Mouse (Mus musculus) left cerebral cortex, adult 8-10 months (tissue): Measurements from ENCODE around the gene Tnnc2. TPM values are rescaled to one million over a fixed set of nuclear protein-coding genes. Genes with fewer than 3 reads are reported as not detected.
A peak's percentile ranks its signal among the peaks of the same experiment; 100 is the strongest.
"Not testable (repeated sequence)": the region's sequence is repeated elsewhere in the genome, so short reads cannot be mapped to it uniquely, and the experiment has no call there.

Source experiments
- DNase-seq, 2 experiments: peaks; one replicate each; pipeline ENCODE4 v3.0.0; 2022; ENCODE audit warnings: low spot score in 2 of 2
- total RNA-seq, 4 experiments: library from RNA; stranded (reverse); gene quantifications; 2 replicates each; pipeline ENCODE4 v1.2.4; 2022

Gene Tnnc2
- total RNA-seq, 4 experiments from 2014 or later = 1.7 to 5.6 (median 4.5) TPM; not detected in 1

DNA sequence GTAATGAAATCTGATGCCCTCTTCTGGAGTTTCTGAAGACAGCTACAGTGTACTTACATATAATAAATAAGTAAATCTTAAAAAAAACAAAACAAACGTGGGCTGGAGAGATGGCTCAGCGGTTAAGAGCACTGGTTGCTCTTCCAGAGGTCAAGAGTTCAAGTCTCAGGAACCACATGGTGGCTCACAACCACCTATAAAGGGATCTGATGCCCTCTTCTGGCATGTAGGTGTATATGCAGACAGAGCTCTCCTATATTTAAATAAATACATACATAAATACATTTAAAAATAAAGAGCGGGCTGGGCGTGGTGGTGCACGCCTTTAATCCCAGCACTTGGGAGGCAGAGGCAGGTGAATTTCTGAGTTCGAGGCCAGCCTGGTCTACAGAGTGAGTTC is 18.8 kb upstream of the Tnnc2 start:
- not testable (repeated sequence) for DNase-seq

- DNase-seq = no peak
Observed at GRCm38 (mm10) chr2:164795868-164796267, 16.1 kb upstream of the Tnnc2 start.

DNA sequence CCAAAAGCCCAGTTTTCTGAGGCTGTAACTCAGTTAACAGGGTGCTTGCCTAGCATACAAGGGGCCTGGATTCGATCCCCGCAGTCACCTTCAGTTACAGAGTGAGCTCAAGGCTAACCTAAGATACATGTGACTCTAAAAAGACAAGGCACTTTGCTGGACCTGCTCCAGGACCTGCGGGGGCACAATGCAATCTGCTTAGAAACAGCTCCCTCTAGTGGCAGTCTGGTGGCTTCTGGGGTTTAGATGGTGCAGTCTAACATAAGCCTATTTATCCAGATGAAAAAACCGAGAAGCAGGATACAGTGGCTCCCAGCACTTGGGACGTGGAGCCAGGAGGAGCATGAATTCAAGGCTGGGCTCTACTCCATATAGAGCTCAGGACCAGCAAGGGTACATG is 14.5 kb upstream of the Tnnc2 start:
- peak; percentile 48 to 75 for DNase-seq

GRCm38 (mm10) chr2:164793772-164794171 is 14.0 kb upstream of the Tnnc2 start:
- DNase-seq = no peak

DNA sequence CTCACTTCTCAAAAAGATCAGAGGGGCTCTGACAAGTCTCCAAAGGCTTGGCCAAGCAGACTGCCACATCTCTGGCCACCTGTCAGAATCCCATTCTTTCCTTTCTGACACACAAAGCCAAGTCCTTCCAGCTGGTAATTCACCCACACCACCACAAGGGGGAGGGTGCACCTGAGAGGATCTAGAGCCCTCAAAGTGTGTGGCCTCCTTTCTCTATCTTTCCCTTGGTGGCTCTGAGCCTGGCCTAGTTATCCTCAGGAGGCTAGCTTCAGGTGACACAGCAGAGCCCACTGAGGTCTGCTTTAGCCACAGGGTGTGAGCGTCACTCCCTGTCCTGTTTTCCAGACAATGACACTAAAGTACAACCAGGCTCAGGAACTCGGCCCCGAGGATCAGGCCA is 13.5 kb upstream of the Tnnc2 start:
- no peak for DNase-seq

- DNase-seq = no peak
Observed at GRCm38 (mm10) chr2:164792400-164793190, 12.8 kb upstream of the Tnnc2 start.

DNA sequence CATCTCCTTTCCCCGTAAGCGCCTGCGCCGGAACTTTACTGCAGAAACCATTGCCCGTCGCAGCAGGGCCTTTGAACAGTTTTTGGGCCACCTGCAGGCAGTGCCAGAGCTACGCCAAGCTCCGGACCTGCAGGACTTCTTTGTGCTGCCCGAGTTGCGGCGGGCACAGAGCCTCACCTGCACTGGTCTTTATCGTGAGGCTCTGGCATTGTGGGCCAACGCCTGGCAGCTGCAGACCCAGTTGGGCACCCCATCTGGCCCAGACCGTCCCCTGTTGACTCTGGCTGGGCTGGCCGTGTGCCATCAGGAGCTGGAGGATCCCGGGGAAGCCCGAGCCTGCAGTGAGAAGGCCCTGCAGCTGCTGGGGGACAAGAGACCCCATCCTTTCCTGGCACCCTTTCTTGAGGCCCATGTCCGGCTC is 12.1 kb upstream of the Tnnc2 start:
- DNase-seq = no peak

DNA sequence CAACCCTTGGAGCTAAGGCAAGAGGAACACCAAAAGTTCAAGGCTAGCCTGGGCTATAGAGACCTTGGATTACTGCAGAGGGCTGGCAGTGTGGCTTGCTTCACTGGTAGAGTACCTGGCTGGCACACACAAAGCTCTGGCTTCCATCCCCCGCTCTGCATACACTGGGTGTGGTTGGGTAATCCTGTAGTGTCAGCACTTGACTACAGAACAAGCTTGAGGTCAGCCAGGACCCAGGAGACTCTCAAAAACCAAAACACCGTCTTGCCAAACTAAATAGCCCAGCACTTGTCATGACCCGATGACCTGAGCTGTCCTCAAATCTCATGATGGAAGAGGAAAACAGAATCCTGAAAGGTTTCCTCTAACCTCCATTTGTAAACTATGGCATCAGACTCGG is 10.7 kb upstream of the Tnnc2 start:
- DNase-seq = no peak

- no peak for DNase-seq
Observed at GRCm38 (mm10) chr2:164788411-164788810, 8.6 kb upstream of the Tnnc2 start.

GRCm38 (mm10) chr2:164787779-164788178 is 8.0 kb upstream of the Tnnc2 start:
- DNase-seq = no peak

- DNase-seq = no peak
Observed at GRCm38 (mm10) chr2:164787032-164787431, 7.3 kb upstream of the Tnnc2 start.

GRCm38 (mm10) chr2:164786388-164786885 is 6.7 kb upstream of the Tnnc2 start:
- no peak for DNase-seq

DNA sequence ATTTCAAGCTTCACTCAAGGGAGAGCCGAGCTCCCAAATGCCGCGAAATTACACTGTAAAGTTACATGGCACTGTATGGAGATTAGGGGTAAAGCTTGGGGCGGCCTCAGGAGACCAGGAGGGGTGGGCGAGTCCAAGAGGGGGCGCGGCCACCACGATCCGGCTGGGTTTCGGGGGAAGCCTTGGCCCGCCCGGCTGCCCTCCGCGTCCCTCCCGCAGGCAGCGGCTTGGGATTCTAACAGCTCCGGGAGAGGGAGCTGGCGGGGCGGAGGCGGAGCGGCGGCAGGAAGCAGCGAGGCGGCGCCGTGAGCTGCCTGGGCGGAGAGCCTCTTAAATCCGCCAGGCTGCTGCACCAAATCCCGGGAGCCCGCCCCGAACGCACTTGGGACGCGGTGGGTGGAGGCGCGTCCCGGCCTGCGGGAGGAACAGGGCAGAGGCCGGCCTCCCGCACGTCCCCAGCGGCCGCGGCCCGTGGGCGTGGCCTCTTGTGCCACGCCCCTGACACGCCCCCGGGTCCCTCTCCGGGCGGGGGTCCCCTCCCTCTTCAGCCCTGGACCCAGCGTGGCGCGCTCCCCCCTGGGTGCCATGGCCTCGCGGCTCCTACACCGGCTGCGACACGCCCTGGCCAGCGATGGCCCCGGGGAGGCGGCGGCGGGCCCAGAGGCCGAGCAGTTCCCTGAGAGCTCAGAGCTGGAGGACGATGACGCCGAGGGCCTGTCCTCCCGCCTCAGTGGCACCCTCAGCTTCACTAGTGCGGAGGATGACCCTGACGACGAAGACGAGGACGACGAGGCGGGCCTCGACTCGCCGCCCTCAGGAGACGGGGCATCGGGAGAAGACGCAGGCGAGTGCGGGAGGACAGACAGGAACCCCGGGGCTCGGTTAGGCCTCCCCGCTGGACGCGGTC is 6.0 kb upstream of the Tnnc2 start, which contains the start of gene Snx21:
Gene Snx21, plus strand, starts transcription at position 343 of the 907 bp plus-strand sequence.
- peak; percentile 76 to 91 for DNase-seq

DNA sequence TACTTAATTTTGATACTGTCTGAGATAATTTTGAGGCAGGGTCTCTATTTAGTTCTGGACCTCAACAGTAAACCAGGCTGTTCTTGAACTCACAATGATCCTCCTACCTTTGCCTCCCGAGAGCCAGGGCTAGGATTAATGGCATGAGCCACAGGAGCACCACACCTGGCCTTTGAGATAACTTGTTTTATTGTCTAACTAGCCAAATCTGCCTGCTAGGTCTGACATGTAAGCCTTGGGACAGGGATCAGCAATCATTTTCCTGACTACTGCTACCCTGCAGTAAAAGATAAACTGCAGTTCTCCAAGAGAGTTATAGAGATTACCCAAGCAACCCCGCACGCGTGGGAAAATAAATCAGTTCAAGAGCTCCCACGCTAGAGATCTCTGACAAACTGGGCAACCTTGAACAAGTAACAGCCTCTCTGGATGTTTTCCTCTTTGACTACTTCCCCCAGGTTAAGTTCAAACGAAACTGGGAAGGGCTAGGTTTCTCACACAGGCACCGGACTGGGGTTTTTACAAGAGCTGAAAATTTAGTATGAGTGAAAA is 5.2 kb upstream of the Tnnc2 start:
- DNase-seq = no peak

DNA sequence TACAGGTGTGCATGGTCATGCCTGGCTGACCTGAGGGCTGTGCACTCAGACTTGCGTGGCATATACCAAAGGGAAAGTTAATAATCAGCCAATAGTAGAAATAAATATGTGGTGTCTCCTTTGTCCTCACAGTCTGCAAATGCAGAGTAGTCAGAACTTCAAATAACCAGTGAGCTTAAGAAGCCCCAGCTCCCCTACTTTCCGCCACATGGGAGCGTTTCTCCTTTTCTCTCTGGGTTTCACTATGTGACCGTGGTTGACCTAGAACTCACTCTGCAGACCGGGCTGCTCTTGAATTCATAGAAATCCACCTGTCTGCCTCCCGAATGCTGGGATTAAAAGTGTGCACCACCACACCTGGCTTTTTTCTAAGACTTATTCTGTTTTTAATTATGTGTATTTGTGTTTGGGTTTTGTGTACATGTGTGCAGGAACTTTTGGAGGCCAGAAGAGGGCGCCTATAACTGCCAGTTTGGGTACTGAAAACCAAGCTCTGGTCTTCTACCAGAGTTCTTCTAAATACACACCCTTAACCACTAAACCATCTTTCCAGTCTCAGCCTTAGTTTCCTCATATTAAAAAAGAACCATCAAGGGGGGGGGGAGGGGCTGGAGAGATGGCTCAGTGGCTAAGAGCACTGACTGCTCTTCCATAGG is 4.3 kb upstream of the Tnnc2 start:
- DNase-seq = no peak

GRCm38 (mm10) chr2:164781876-164782275 is 2.1 kb upstream of the Tnnc2 start:
- no peak for DNase-seq

- DNase-seq = no peak
Observed at GRCm38 (mm10) chr2:164778809-164779208, 958 bp downstream of the Tnnc2 start.

DNA sequence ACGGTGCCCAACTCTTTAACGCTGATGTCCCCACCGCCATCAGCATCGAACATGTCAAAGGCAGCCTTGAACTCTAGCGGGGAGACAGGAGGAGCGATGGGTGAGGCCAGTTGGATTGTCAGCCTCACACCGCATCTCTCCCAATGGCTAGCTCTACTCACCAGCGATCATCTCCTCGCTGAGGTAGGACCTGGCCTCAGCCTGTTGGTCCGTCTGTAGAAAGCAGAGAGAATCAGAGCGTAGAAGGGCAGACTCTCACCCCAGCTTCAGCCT is 1.8 kb downstream of the Tnnc2 start:
- DNase-seq = no peak

GRCm38 (mm10) chr2:164777246-164778014 is 2.3 kb downstream of the Tnnc2 start:
- no peak for DNase-seq

DNA sequence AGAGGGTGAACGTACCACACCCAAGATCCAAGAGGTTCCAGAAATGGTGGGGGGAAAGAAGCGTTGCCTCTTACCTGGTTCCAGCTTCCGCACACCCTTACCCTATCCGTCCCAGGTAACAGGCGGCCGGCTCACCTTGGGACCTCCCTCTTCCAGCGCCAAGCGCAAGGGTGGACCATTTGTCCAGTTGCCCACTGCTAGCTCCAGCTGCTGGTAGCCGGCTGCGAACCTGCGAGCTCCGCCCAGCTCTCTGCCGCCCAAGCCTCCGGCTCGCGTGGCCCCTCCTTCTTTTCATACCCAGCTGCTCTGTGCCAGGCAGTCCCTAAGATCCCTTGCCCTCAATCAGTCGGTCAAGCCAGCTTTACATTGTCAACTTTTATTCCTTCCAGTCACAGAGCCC is 3.0 kb downstream of the Tnnc2 start:
- DNase-seq = no peak

DNA sequence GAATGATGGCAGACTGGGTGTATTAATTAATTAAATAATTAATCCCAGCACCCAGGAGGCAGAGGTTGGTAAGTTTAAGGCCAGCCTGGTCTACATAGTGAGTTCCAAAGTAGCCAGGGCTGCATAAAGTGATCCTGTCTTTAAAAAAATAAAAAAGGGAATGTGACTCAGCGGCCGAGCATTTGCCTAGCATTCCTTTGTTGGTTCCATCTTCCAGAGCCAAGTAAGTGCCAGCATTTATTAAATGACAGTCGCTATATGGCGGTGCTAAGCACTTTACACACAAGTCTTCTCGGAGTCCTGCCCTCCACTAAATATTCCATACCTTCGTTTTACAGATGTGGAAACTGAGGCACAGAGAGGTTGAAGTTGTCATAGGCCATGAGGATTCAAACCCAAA is 3.6 kb downstream of the Tnnc2 start:
- DNase-seq = no peak
